Mouse (Mus musculus): ENCODE data around the gene Tbl1x. TPM values are rescaled to one million over a fixed set of nuclear protein-coding genes. Genes with fewer than 3 reads are reported as not detected.

Tbl1x gene
- polyA plus RNA-seq, 1 experiment from 2014 or later = 37.9 TPM

DNA sequence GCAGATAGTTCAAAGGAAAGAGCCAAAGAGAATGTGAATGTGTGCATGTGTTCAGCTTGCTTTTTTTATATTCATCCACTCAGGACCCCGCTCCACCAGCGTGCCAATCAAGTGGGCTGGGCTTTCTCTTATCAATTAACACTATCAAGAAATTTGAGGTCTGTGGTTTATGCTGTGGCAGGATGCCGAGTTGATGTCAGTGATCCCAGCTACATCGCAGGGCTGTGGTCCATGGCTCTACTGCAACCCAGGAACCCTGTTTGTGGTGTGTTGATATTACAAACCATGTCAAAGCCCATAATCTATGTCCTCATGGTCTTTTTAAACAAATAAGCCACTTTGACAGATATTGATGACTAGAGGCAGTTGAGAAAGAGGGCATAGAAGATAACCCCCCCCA lies 129.5 kb downstream of the Tbl1x start:
- H3K4me1 ChIP-seq (ENCODE audit: insufficient read depth, low read depth, low read length) = no peaks in the 10 kb centered on the region
- no peak overlapping the region for H3K27ac ChIP-seq (ENCODE audit: low read length)
- no peak overlapping the region for H3K9ac ChIP-seq (replicated peaks; ENCODE audit: low read depth)
- H3K36me3 ChIP-seq (ENCODE audit: insufficient read depth, low read length) = no peaks in the 10 kb centered on the region
- ATAC-seq = no peak
- WGBS = 70% methylated on average over 4 of the region's 4 CpGs
- H3K4me2 ChIP-seq (replicated peaks; ENCODE audit: low read depth, low read length) = no peak overlapping the region
- no peaks in the 10 kb centered on the region for H3K27me3 ChIP-seq (replicated peaks; ENCODE audit: insufficient read depth, low read length)
- no peak overlapping the region for H3K4me3 ChIP-seq (ENCODE audit: low read depth, low read length)
- H3K9me3 ChIP-seq (ENCODE audit: low read length) = no peaks in the 10 kb centered on the region
- no peak for TF ChIP-seq CTCF (IDR thresholded peaks at IDR 0.05)
- no peak for TF ChIP-seq EP300 (IDR thresholded peaks at IDR 0.05)
- DNase-seq (ENCODE audit: low spot score) = no peak

DNA sequence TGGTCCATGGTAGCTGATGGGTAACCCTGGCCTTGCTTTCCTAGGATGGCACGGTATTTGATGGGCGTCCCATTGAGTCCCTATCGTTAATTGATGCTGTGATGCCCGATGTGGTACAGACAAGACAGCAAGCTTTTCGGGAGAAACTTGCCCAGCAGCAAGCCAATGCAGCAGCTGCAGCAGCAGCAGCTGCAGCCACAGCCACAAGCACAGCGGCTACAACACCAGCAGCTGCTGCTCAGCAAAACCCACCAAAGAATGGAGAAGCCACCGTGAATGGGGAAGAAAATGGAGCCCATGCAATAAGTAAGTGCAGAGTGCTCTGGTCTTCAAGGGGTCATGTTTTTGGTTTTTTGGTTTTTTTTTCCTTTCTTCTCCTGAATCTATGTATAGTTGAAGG lies 135.4 kb downstream of the Tbl1x start:
- Histone ChIP-seq H3K27ac (ENCODE audit: low read length) (no peak overlapping the region), H3K9me3 (ENCODE audit: low read length) (no peaks in the 10 kb centered on the region), H3K4me1 (ENCODE audit: insufficient read depth, low read depth, low read length) (no peaks in the 10 kb centered on the region), H3K27me3 (replicated peaks; ENCODE audit: insufficient read depth, low read length) (no peaks in the 10 kb centered on the region), H3K9ac (replicated peaks; ENCODE audit: low read depth) (no peak overlapping the region), H3K4me2 (replicated peaks; ENCODE audit: low read depth, low read length) (no peak overlapping the region), H3K36me3 (ENCODE audit: insufficient read depth, low read length) (no peaks in the 10 kb centered on the region), H3K4me3 (ENCODE audit: low read depth, low read length) (no peak overlapping the region)
- TF ChIP-seq CTCF (IDR thresholded peaks at IDR 0.05) (no peak), EP300 (IDR thresholded peaks at IDR 0.05) (no peak)
- DNase-seq (ENCODE audit: low spot score) (no peak), ATAC-seq (no peak)
- 86% methylated on average over 7 of the region's 7 CpGs for WGBS

DNA sequence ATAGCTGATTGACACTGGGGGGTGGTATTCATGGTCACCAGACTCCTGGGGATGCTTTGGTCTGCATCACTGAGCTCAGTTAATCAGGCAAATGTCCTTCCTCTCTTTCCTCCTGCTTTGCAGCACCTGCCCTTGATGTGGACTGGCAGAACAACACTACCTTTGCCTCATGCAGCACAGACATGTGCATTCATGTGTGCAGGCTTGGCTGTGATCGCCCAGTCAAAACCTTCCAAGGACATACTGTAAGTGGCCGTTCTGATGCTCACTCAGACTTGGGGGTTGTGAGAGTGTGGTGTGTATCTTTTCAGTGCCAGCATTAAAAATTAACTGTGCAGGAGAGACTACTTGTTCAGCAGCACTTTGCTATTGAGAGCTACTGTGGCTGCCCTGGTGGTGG lies 139.4 kb downstream of the Tbl1x start:
- ATAC-seq (no peak), DNase-seq (ENCODE audit: low spot score) (no peak)
- no peak for TF ChIP-seq CTCF (IDR thresholded peaks at IDR 0.05)
- no peak for TF ChIP-seq EP300 (IDR thresholded peaks at IDR 0.05)
- no peak overlapping the region for H3K9ac ChIP-seq (replicated peaks; ENCODE audit: low read depth)
- no peaks in the 10 kb centered on the region for H3K27me3 ChIP-seq (replicated peaks; ENCODE audit: insufficient read depth, low read length)
- no peak overlapping the region for H3K4me3 ChIP-seq (ENCODE audit: low read depth, low read length)
- H3K4me2 ChIP-seq (replicated peaks; ENCODE audit: low read depth, low read length) = no peak overlapping the region
- H3K36me3 ChIP-seq (ENCODE audit: insufficient read depth, low read length) = no peaks in the 10 kb centered on the region
- no peaks in the 10 kb centered on the region for H3K4me1 ChIP-seq (ENCODE audit: insufficient read depth, low read depth, low read length)
- H3K9me3 ChIP-seq (ENCODE audit: low read length) = no peaks in the 10 kb centered on the region
- no peak overlapping the region for H3K27ac ChIP-seq (ENCODE audit: low read length)
- WGBS = 89% methylated on average over 2 of the region's 2 CpGs

DNA sequence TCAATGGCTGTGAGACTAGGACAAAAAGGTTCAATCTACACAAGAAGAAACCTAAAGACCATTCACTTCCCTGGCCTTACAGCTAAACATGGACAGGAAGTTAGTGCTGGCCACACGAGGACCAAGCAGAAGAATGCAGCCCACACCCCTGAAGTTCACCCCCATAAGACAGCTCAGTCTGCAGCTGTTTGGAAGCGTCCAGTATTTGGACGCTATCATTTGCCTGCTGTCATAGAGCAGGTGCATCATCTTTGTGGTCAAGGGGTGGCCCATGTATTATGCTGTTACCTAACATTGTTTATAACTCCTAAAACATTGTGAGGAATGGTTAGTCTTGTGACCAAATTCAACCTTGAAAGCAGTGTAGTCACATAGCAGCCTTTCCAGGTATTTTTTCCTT lies 151.2 kb downstream of the Tbl1x start:
- no peak overlapping the region for H3K9ac ChIP-seq (replicated peaks; ENCODE audit: low read depth)
- H3K9me3 ChIP-seq (ENCODE audit: low read length) = no peaks in the 10 kb centered on the region
- H3K36me3 ChIP-seq (ENCODE audit: insufficient read depth, low read length) = peaks cover 5% of the 10 kb centered on the region; the same call in 1 of the 2 replicates
- no peaks in the 10 kb centered on the region for H3K4me1 ChIP-seq (ENCODE audit: insufficient read depth, low read depth, low read length)
- H3K4me3 ChIP-seq (ENCODE audit: low read depth, low read length) = no peak overlapping the region
- TF ChIP-seq EP300 (IDR thresholded peaks at IDR 0.05) = no peak
- no peak for TF ChIP-seq CTCF (IDR thresholded peaks at IDR 0.05)
- ATAC-seq (no peak), DNase-seq (ENCODE audit: low spot score) (no peak)
- no peak overlapping the region for H3K4me2 ChIP-seq (replicated peaks; ENCODE audit: low read depth, low read length)
- WGBS = 79% methylated on average over 3 of the region's 3 CpGs
- H3K27ac ChIP-seq (ENCODE audit: low read length) = no peak overlapping the region
- no peaks in the 10 kb centered on the region for H3K27me3 ChIP-seq (replicated peaks; ENCODE audit: insufficient read depth, low read length)

DNA sequence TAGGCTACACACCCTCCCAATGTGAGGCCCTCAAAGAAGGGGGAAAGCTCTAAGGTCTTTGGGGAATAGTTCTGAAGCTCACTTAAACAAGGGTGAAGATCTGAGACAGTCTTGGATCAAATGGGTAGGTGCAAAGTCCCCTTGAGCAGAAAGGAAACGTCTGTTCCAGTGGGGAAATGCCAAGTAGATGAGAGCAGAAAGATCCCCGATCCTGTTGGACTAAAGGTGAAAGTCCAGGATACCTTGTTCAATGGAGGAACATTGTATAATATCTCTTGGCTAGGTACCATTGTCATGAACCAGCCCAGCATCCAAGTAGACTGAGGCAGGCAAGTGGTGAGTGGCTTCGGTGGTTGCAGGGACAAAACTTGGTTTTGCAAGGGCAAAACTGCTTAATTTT lies 152.5 kb downstream of the Tbl1x start:
- TF ChIP-seq CTCF (IDR thresholded peaks at IDR 0.05) = no peak
- no peak for TF ChIP-seq EP300 (IDR thresholded peaks at IDR 0.05)
- ATAC-seq (no peak), DNase-seq (ENCODE audit: low spot score) (no peak)
- Histone ChIP-seq H3K9me3 (ENCODE audit: low read length) (no peaks in the 10 kb centered on the region), H3K27ac (ENCODE audit: low read length) (no peak overlapping the region), H3K4me1 (ENCODE audit: insufficient read depth, low read depth, low read length) (no peaks in the 10 kb centered on the region), H3K9ac (replicated peaks; ENCODE audit: low read depth) (no peak overlapping the region), H3K4me2 (replicated peaks; ENCODE audit: low read depth, low read length) (no peak overlapping the region), H3K4me3 (ENCODE audit: low read depth, low read length) (no peak overlapping the region), H3K27me3 (replicated peaks; ENCODE audit: insufficient read depth, low read length) (no peaks in the 10 kb centered on the region), H3K36me3 (ENCODE audit: insufficient read depth, low read length) (peaks cover 5% of the 10 kb centered on the region; the same call in 1 of the 2 replicates)
- WGBS = 72% methylated on average over 3 of the region's 3 CpGs

DNA sequence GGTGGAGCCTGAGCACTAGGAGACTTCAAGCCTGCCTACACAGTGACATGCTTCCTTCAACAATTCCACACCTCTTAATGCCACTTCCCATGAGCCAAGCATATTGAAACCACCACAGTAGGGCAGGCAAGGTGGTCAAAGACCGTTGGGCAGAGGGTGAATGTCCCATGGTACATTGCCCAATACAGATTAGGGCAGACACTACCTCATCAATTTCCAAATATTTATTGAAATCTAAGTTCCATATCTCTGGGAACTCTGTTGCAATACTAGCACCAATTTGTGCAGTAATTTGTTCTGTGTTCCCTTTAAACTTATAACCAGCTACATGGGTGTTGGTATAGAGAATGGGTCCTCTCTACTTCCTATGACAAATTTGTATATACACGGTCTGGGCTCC lies 154.2 kb downstream of the Tbl1x start:
- Histone ChIP-seq H3K9ac (replicated peaks; ENCODE audit: low read depth) (no peak overlapping the region), H3K4me3 (ENCODE audit: low read depth, low read length) (no peak overlapping the region), H3K36me3 (ENCODE audit: insufficient read depth, low read length) (peaks cover 5% of the 10 kb centered on the region; the same call in 1 of the 2 replicates), H3K27me3 (replicated peaks; ENCODE audit: insufficient read depth, low read length) (no peaks in the 10 kb centered on the region), H3K9me3 (ENCODE audit: low read length) (no peaks in the 10 kb centered on the region), H3K27ac (ENCODE audit: low read length) (no peak overlapping the region), H3K4me1 (ENCODE audit: insufficient read depth, low read depth, low read length) (no peaks in the 10 kb centered on the region), H3K4me2 (replicated peaks; ENCODE audit: low read depth, low read length) (no peak overlapping the region)
- TF ChIP-seq CTCF (IDR thresholded peaks at IDR 0.05) (no peak), EP300 (IDR thresholded peaks at IDR 0.05) (no peak)
- no peak for ATAC-seq
- DNase-seq (ENCODE audit: low spot score) = no peak
- 84% methylated on average over 2 of the region's 2 CpGs for WGBS

DNA sequence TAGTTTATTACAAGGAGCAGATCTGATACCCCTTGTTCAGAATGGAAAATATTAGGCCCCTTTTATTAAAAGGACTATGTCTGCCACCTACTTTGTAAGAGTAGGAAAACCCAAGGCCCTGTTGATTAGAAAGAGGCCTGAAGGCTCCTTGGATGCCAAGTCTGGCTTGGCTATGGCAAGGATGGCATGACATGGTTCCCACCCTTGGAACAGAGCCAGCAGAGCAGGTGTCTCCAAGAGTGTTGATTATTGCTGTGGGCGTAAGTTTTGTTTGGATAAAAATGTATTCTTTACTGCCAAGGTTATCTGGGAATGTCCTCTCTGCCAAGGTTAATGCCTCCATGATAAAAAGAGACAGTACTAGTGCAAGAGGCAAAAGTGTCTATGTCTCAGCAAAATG lies 156.1 kb downstream of the Tbl1x start:
- Histone ChIP-seq H3K27me3 (replicated peaks; ENCODE audit: insufficient read depth, low read length) (no peaks in the 10 kb centered on the region), H3K9me3 (ENCODE audit: low read length) (no peaks in the 10 kb centered on the region), H3K9ac (replicated peaks; ENCODE audit: low read depth) (no peak overlapping the region), H3K4me1 (ENCODE audit: insufficient read depth, low read depth, low read length) (no peaks in the 10 kb centered on the region), H3K4me3 (ENCODE audit: low read depth, low read length) (no peak overlapping the region), H3K4me2 (replicated peaks; ENCODE audit: low read depth, low read length) (no peak overlapping the region), H3K36me3 (ENCODE audit: insufficient read depth, low read length) (peaks cover 5% of the 10 kb centered on the region; the same call in 1 of the 2 replicates), H3K27ac (ENCODE audit: low read length) (no peak overlapping the region)
- DNase-seq (ENCODE audit: low spot score) (no peak), ATAC-seq (no peak)
- TF ChIP-seq CTCF (IDR thresholded peaks at IDR 0.05) (no peak), EP300 (IDR thresholded peaks at IDR 0.05) (no peak)
- 41% methylated on average over 1 of the region's 1 CpGs for WGBS

All from lung, postnatal 0 days (tissue).